Comparison of ENCODE assay signal across 9 mouse cellular contexts in genomic region chr12:108541088-108541487, GRCm38 (mm10). TPM values are rescaled to one million over a fixed set of nuclear protein-coding genes. Genes with fewer than 3 reads are reported as not detected.
DNase-seq lines count a peak whose midpoint lies in the region; ATAC-seq lines count a peak whose summit lies in the region.
"Had no signal": no experiment of that assay in that cellular context is flagged by ENCODE, and none has a peak within 500 bp of the region (broad histone marks: within the 10 kb centered on the region; RNA-seq: fewer than 3 reads in every experiment).

No protein-coding gene starts in this region.

- H3K4me3 ChIP-seq in forebrain, embryonic 14.5 days (ENCODE audit: low read depth, low read length), result no peak overlapping the region
- H3K4me3 ChIP-seq in midbrain, embryonic 16.5 days (ENCODE audit: low read depth, low read length), result no peak overlapping the region
- H3K4me3 ChIP-seq: myocyte had no signal

- H3K4me2 ChIP-seq in forebrain, embryonic 14.5 days (ENCODE audit: low read length), result no peak overlapping the region
- no peak overlapping the region for H3K4me2 ChIP-seq in midbrain, embryonic 16.5 days (ENCODE audit: low read length)

- no peak for DNase-seq in frontal cortex, postnatal 10 days (ENCODE audit: low spot score in 2 of 2)
- peak; percentile 38 for DNase-seq in A20 (ENCODE audit: low read depth, low spot score)
- DNase-seq in brain, adult 2 months (ENCODE audit: low read depth, low spot score), result peak; percentile 80
- peak; percentile 79 for DNase-seq in forebrain, embryonic 14.5 days (ENCODE audit: low spot score)
- DNase-seq in left cerebral cortex, postnatal 10 days (ENCODE audit: extremely low spot score in 1 of 2, low spot score in 2 of 2), result peak; percentile 61 to 63
- DNase-seq in thymus, postnatal 4 days, result peak; percentile 66

- intact Hi-C loops in left cerebral cortex, postnatal 10 days (cut with DNase I), result no loop called here

- H3K4me1 ChIP-seq in forebrain, embryonic 14.5 days (ENCODE audit: control insufficient read depth, insufficient read depth, low read length), result peaks cover 1% of the 10 kb centered on the region; the same call in 1 of the 2 replicates
- no peaks in the 10 kb centered on the region; the same call in 1 of the 2 replicates for H3K4me1 ChIP-seq in midbrain, embryonic 16.5 days (ENCODE audit: control insufficient read depth, insufficient read depth, low read length)

- 0 out of 2 replicates have a peak, but pooled peaks have one; percentile 28 for ATAC-seq in frontal cortex, adult (ENCODE audit: low TSS enrichment)
- ATAC-seq in forebrain, embryonic 14.5 days, result peak; percentile 50
- 0 out of 2 replicates have a peak, but pooled peaks have one; percentile 37 for ATAC-seq in midbrain, embryonic 16.5 days

- peaks cover 21% of the 10 kb centered on the region for H3K36me3 ChIP-seq in forebrain, embryonic 14.5 days (ENCODE audit: control insufficient read depth, insufficient read depth, low read length)
- peaks cover 19% of the 10 kb centered on the region for H3K36me3 ChIP-seq in midbrain, embryonic 16.5 days (ENCODE audit: control insufficient read depth, insufficient read depth, low read length)

- no peak overlapping the region for H3K9ac ChIP-seq in forebrain, embryonic 14.5 days (ENCODE audit: low read length)
- H3K9ac ChIP-seq in midbrain, embryonic 16.5 days (ENCODE audit: low read depth, low read length), result no peak overlapping the region

- no peaks in the 10 kb centered on the region for H3K9me3 ChIP-seq in forebrain, embryonic 14.5 days (replicated peaks; ENCODE audit: control insufficient read depth, low read length)
- H3K9me3 ChIP-seq in midbrain, embryonic 16.5 days (replicated peaks; ENCODE audit: control insufficient read depth, low read length, poor library complexity, severe bottlenecking), result no peaks in the 10 kb centered on the region

- WGBS in forebrain, embryonic 14.5 days, result 29% methylated on average over 6 of the region's 6 CpGs
- WGBS in midbrain, embryonic 16.5 days, result 28% methylated on average over 6 of the region's 6 CpGs

- H3K27me3 ChIP-seq in forebrain, embryonic 14.5 days (replicated peaks; ENCODE audit: control insufficient read depth, insufficient read depth, low read length), result no peaks in the 10 kb centered on the region
- H3K27me3 ChIP-seq in midbrain, embryonic 16.5 days (ENCODE audit: control insufficient read depth, insufficient read depth, low read depth, low read length), result no peaks in the 10 kb centered on the region

- no peak overlapping the region for H3K27ac ChIP-seq in forebrain, embryonic 14.5 days (ENCODE audit: low read depth, low read length)
- no peak overlapping the region for H3K27ac ChIP-seq in midbrain, embryonic 16.5 days (ENCODE audit: low read length)

RNA-seq across cellular contexts. Expression of gene Evl, which starts 13.4 kb away (rescaled TPM):
- 208 and 232 TPM in 2 replicates for polyA plus RNA-seq in forebrain, embryonic 14.5 days (2014; fragmentation: Nextera tagmentation; extraction: Ambion mirVana)
- 100 to 1,000 TPM; 407 to 409 TPM for total RNA-seq in left cerebral cortex, postnatal 10 days (2021)
- polyA plus RNA-seq in midbrain, embryonic 16.5 days (2015; fragmentation: Nextera tagmentation; extraction: Ambion mirVana), result 268 and 272 TPM in 2 replicates

Comparison
In these comparisons a context has a peak if more than half of its experiments do, and no peak if none do; other contexts are left out.
1. DNase-seq: peak in A20 (single experiment), brain, adult 2 months (single experiment), forebrain, embryonic 14.5 days (single experiment), left cerebral cortex, postnatal 10 days (2 of 2) and thymus, postnatal 4 days (single experiment); none in frontal cortex, postnatal 10 days (0 of 2).
2. Peak in every context shown above with its lines, with median percentiles within 50 percentile points of each other: ATAC-seq.